Mouse (Mus musculus) MEL (cell line): ENCODE results near the gene Tcf7l2. TPM values are rescaled to one million over a fixed set of nuclear protein-coding genes. Genes with fewer than 3 reads are reported as not detected.

Source experiments
- DNase-seq: peaks from one replicate; pipeline ENCODE4 v3.0.0; 2011; ENCODE audit warnings: low read depth, low spot score
- H3K27ac ChIP-seq: 2 replicates; pipeline ENCODE4 v1.5.1; 2012; ENCODE audit warnings: low read depth, mild to moderate bottlenecking, control low read depth, low read length, moderate library complexity; ENCODE audit not compliant: control insufficient read depth
- H3K27me3 ChIP-seq, 2 experiments: fragments of 150-350 bp in 1 of 2; sonication (generic) in 1 of 2; 2 replicates each; pipeline ENCODE4 v1.6.1; 2012; ENCODE audit warnings: low read length in 2 of 2, mild to moderate bottlenecking in 2 of 2, improper control_type of control experiment in 1 of 2, moderate library complexity in 1 of 2; ENCODE audit not compliant: insufficient read depth in 2 of 2, control insufficient read depth in 1 of 2
- H3K36me3 ChIP-seq, 2 experiments: 2 replicates each; pipeline ENCODE4 v1.6.1; 2012 to 2014; ENCODE audit warnings: low read length in 2 of 2, improper control_type of control experiment in 1 of 2, inconsistent platforms in 1 of 2, mild to moderate bottlenecking in 1 of 2; ENCODE audit not compliant: insufficient read depth in 2 of 2, control insufficient read depth in 1 of 2
- H3K4me1 ChIP-seq, 2 experiments: fragments of 150-350 bp in 1 of 2; sonication (generic) in 1 of 2; 2 replicates each; pipeline ENCODE4 v1.6.1; 2012; ENCODE audit warnings: low read length in 2 of 2, improper control_type of control experiment in 1 of 2, mild to moderate bottlenecking in 1 of 2; ENCODE audit not compliant: insufficient read depth in 2 of 2, control insufficient read depth in 1 of 2
- H3K4me3 ChIP-seq, 2 experiments: fragments of 150-350 bp in 1 of 2; sonication (generic) in 1 of 2; 2 replicates each; pipeline ENCODE4 v1.5.1; 2012; ENCODE audit warnings: low read depth in 2 of 2, low read length in 2 of 2, mild to moderate bottlenecking in 2 of 2, moderate library complexity in 2 of 2, control low read depth in 1 of 2, improper control_type of control experiment in 1 of 2; ENCODE audit not compliant: control insufficient read depth in 1 of 2, insufficient read depth in 1 of 2
- H3K79me2 ChIP-seq: 2 replicates; pipeline ENCODE4 v1.6.1; 2012; ENCODE audit warnings: mild to moderate bottlenecking, low read length, moderate library complexity; ENCODE audit not compliant: control insufficient read depth, poor library complexity, insufficient read depth
- H3K9ac ChIP-seq: 2 replicates; pipeline ENCODE4 v1.6.1; 2012; ENCODE audit warnings: low read depth, mild to moderate bottlenecking, control low read depth, low read length, moderate library complexity; ENCODE audit not compliant: control insufficient read depth, poor library complexity, severe bottlenecking
- H3K9me3 ChIP-seq: fragments of 150-350 bp; sonication (generic); replicated peaks from 2 replicates; pipeline ENCODE4 v1.6.1; 2012; ENCODE audit warnings: mild to moderate bottlenecking, low read length, improper control_type of control experiment, moderate library complexity; ENCODE audit not compliant: insufficient read depth
- CHD2 ChIP-seq: IDR thresholded peaks from 2 replicates; pipeline ENCODE4 v1.6.1; 2011; ENCODE audit warnings: low read length, improper control_type of control experiment
- CTCF ChIP-seq, 3 experiments: IDR thresholded peaks in 2 of 3; conservative IDR thresholded peaks in 1 of 3; 2 replicates each; pipeline ENCODE4 v1.5.1; 2011 to 2012; ENCODE audit warnings: low read length in 3 of 3, low read depth in 2 of 3, mild to moderate bottlenecking in 2 of 3, improper control_type of control experiment in 1 of 3, inconsistent platforms in 1 of 3, mixed read lengths in 1 of 3, moderate library complexity in 1 of 3; ENCODE audit not compliant: control insufficient read depth in 1 of 3, insufficient read depth in 1 of 3, poor library complexity in 1 of 3, severe bottlenecking in 1 of 3
- E2F4 ChIP-seq: IDR thresholded peaks from 2 replicates; pipeline ENCODE4 v1.6.1; 2011; ENCODE audit warnings: low read depth, low read length, improper control_type of control experiment, borderline replicate concordance
- ELF1 ChIP-seq: IDR thresholded peaks from 2 replicates; pipeline ENCODE4 v1.6.1; 2014; ENCODE audit warnings: low read depth, mild to moderate bottlenecking, inconsistent platforms, low read length, improper control_type of control experiment, moderate library complexity
- EP300 ChIP-seq, 2 experiments: IDR thresholded peaks; 2 replicates each; pipeline ENCODE4 v1.6.1; 2011; ENCODE audit warnings: improper control_type of control experiment in 2 of 2, low read length in 2 of 2, low read depth in 1 of 2, mild to moderate bottlenecking in 1 of 2
- ETS1 ChIP-seq: IDR thresholded peaks from 2 replicates; pipeline ENCODE4 v1.6.1; 2012; ENCODE audit warnings: low read depth, mild to moderate bottlenecking, inconsistent platforms, low read length, improper control_type of control experiment, moderate library complexity
- GABPA ChIP-seq: IDR thresholded peaks from 2 replicates; pipeline ENCODE4 v1.6.1; 2012; ENCODE audit warnings: low read depth, mild to moderate bottlenecking, inconsistent platforms, low read length, improper control_type of control experiment, moderate library complexity
- HCFC1 ChIP-seq: IDR thresholded peaks from 2 replicates; pipeline ENCODE4 v1.6.1; 2012; ENCODE audit warnings: low read depth, mild to moderate bottlenecking, inconsistent platforms, low read length, improper control_type of control experiment, moderate library complexity
- JUND ChIP-seq: IDR thresholded peaks from 2 replicates; pipeline ENCODE4 v1.6.1; 2011; ENCODE audit warnings: low read depth, mild to moderate bottlenecking, improper control_type of control experiment, low read length
- KAT2A ChIP-seq: conservative IDR thresholded peaks from 2 replicates; pipeline ENCODE4 v1.6.1; 2012; ENCODE audit warnings: low read depth, low read length, improper control_type of control experiment, inconsistent platforms
- MAFK ChIP-seq: IDR thresholded peaks from 2 replicates; pipeline ENCODE4 v1.6.1; 2011; ENCODE audit warnings: low read depth, mild to moderate bottlenecking, low read length, improper control_type of control experiment, borderline replicate concordance
- MAX ChIP-seq: IDR thresholded peaks from 2 replicates; pipeline ENCODE4 v1.6.1; 2011; ENCODE audit warnings: low read length, improper control_type of control experiment
- MAZ ChIP-seq: IDR thresholded peaks from 2 replicates; pipeline ENCODE4 v1.6.1; 2012; ENCODE audit warnings: low read depth, mild to moderate bottlenecking, inconsistent platforms, low read length, improper control_type of control experiment
- MEF2A ChIP-seq: IDR thresholded peaks from 2 replicates; pipeline ENCODE4 v1.6.1; 2014; ENCODE audit warnings: low read depth, mild to moderate bottlenecking, inconsistent platforms, low read length, improper control_type of control experiment; ENCODE audit not compliant: poor library complexity, insufficient replicate concordance, severe bottlenecking; ENCODE audit errors: extremely low read depth
- MYB ChIP-seq: IDR thresholded peaks from 2 replicates; pipeline ENCODE4 v1.6.1; 2011; ENCODE audit warnings: mild to moderate bottlenecking, low read depth, low read length, improper control_type of control experiment
- MYC ChIP-seq: IDR thresholded peaks from 2 replicates; pipeline ENCODE4 v1.6.1; 2011; ENCODE audit warnings: low read depth, mild to moderate bottlenecking, low read length, improper control_type of control experiment, moderate library complexity
- NELFE ChIP-seq: IDR thresholded peaks from 2 replicates; pipeline ENCODE4 v1.6.1; 2011; ENCODE audit warnings: low read depth, low read length, improper control_type of control experiment
- NRF1 ChIP-seq: IDR thresholded peaks from 2 replicates; pipeline ENCODE4 v1.6.1; 2014; ENCODE audit warnings: low read depth, mild to moderate bottlenecking, inconsistent platforms, low read length, improper control_type of control experiment, moderate library complexity; ENCODE audit not compliant: poor library complexity, insufficient read depth, severe bottlenecking
- POLR2A ChIP-seq, 2 experiments: IDR thresholded peaks; 2 replicates each; pipeline ENCODE4 v1.6.1; 2011 to 2012; ENCODE audit warnings: low read length in 2 of 2, mild to moderate bottlenecking in 2 of 2, control low read depth in 1 of 2, improper control_type of control experiment in 1 of 2, low read depth in 1 of 2, moderate library complexity in 1 of 2; ENCODE audit not compliant: control insufficient read depth in 1 of 2, insufficient read depth in 1 of 2, poor library complexity in 1 of 2
- POLR2AphosphoS2 ChIP-seq: IDR thresholded peaks from 2 replicates; pipeline ENCODE4 v1.6.1; 2011; ENCODE audit warnings: low read length, improper control_type of control experiment
- RCOR1 ChIP-seq: IDR thresholded peaks from 2 replicates; pipeline ENCODE4 v1.6.1; 2012; ENCODE audit warnings: low read depth, mild to moderate bottlenecking, inconsistent platforms, low read length, improper control_type of control experiment
- SIN3A ChIP-seq: IDR thresholded peaks from 2 replicates; pipeline ENCODE4 v1.6.1; 2012; ENCODE audit warnings: low read length, improper control_type of control experiment, inconsistent platforms
- TAL1 ChIP-seq: IDR thresholded peaks from 2 replicates; pipeline ENCODE4 v1.6.1; 2012; ENCODE audit warnings: mild to moderate bottlenecking, inconsistent platforms, low read length, moderate library complexity, mixed read lengths
- TCF12 ChIP-seq: IDR thresholded peaks from 2 replicates; pipeline ENCODE4 v1.6.1; 2014; ENCODE audit warnings: low read depth, mild to moderate bottlenecking, inconsistent platforms, low read length, improper control_type of control experiment, moderate library complexity
- UBTF ChIP-seq: IDR thresholded peaks from 2 replicates; pipeline ENCODE4 v1.6.1; 2012; ENCODE audit warnings: low read depth, mild to moderate bottlenecking, inconsistent platforms, low read length, improper control_type of control experiment, moderate library complexity, borderline replicate concordance; ENCODE audit not compliant: insufficient read depth
- USF2 ChIP-seq, 2 experiments: IDR thresholded peaks; 2 replicates each; pipeline ENCODE4 v1.6.1; 2011 to 2012; ENCODE audit warnings: improper control_type of control experiment in 2 of 2, low read length in 2 of 2, borderline replicate concordance in 1 of 2, inconsistent platforms in 1 of 2, low read depth in 1 of 2, mild to moderate bottlenecking in 1 of 2; ENCODE audit not compliant: insufficient read depth in 1 of 2
- ZC3H11A ChIP-seq: IDR thresholded peaks from 2 replicates; pipeline ENCODE4 v1.6.1; 2012; ENCODE audit warnings: low read depth, mild to moderate bottlenecking, inconsistent platforms, low read length, improper control_type of control experiment
- ZMIZ1 ChIP-seq: IDR thresholded peaks from 2 replicates; pipeline ENCODE4 v1.6.1; 2012; ENCODE audit warnings: low read depth, mild to moderate bottlenecking, inconsistent platforms, low read length, improper control_type of control experiment, moderate library complexity
- ZNF384 ChIP-seq: IDR thresholded peaks from 2 replicates; pipeline ENCODE4 v1.6.1; 2012; ENCODE audit warnings: low read depth, mild to moderate bottlenecking, inconsistent platforms, low read length, improper control_type of control experiment
- polyA plus RNA-seq, 2 experiments: library from polyadenylated mRNA; stranded (reverse) in 1 of 2; unstranded in 1 of 2; fragments of >175 nt in 1 of 2; fragments of >200 nt in 1 of 2; gene quantifications; 2 replicates each; pipeline versions ENCODE4 v1.2.1 to v1.2.4; 2012; ENCODE audit warnings: low replicate concordance in 2 of 2, low read depth in 1 of 2; ENCODE audit not compliant: insufficient read length in 2 of 2, insufficient read depth in 1 of 2, missing spikeins in 1 of 2
- total RNA-seq: library from RNA; depleted of rRNA; stranded (reverse); fragments of 300-350 nt; gene quantifications from 2 replicates; pipeline ENCODE4 v1.2.3, GENCODE M21; 2012

Gene Tcf7l2
- total and polyA plus RNA-seq, 3 experiments, result 0.65 to 12.8 TPM; not detected in 1

- H3K9me3 ChIP-seq, result no peaks in the 10 kb centered on the region
- no peaks in the 10 kb centered on the region for H3K36me3 ChIP-seq
- TF ChIP-seq MAFK, result no peak
- TF ChIP-seq MAZ, result no peak
- no peak for TF ChIP-seq POLR2A (IDR thresholded peaks at IDR 0.05; ENCODE audit: control insufficient read depth in 1 of 2, insufficient read depth in 1 of 2, low read depth in 1 of 2, low read length in 2 of 2, poor library complexity in 1 of 2)
- no peak for TF ChIP-seq TCF12
- no peak for TF ChIP-seq CTCF (IDR thresholded peaks at IDR 0.05 in 2 of 3, conservative IDR thresholded peaks at IDR 0.05 in 1 of 3; ENCODE audit: control insufficient read depth in 1 of 3, insufficient read depth in 1 of 3, low read depth in 2 of 3, low read length in 3 of 3, poor library complexity in 1 of 3, severe bottlenecking in 1 of 3)
- no peak for TF ChIP-seq KAT2A
- TF ChIP-seq ZNF384, result no peak
- no peak for TF ChIP-seq CHD2
- no peak for TF ChIP-seq ELF1
- no peak for TF ChIP-seq POLR2AphosphoS2
- TF ChIP-seq HCFC1, result no peak
- no peak for TF ChIP-seq USF2 (IDR thresholded peaks at IDR 0.05; ENCODE audit: borderline replicate concordance in 1 of 2, insufficient read depth in 1 of 2, low read depth in 1 of 2, low read length in 2 of 2)
- no peak for TF ChIP-seq UBTF
- TF ChIP-seq MEF2A, result no peak
- TF ChIP-seq, all 39 proteins: peak for 0
- Histone ChIP-seq H3K79me2 (no peaks in the 10 kb centered on the region), H3K4me1 (no peaks in the 10 kb centered on the region), H3K27ac (no peak overlapping the region), H3K4me3 (no peak overlapping the region), H3K9ac (no peak overlapping the region), H3K27me3 (peaks cover 4 to 8% of the 10 kb centered on the region in 2 experiments; a peak in 3 of 4 replicates)
- DNase-seq, result no peak
Observed at GRCm38 (mm10) chr19:55886536-55886935, 144.9 kb downstream of the Tcf7l2 start.

- TF ChIP-seq MYB (no peak), TAL1 (no peak), NELFE (no peak), GABPA (no peak), EP300 (IDR thresholded peaks at IDR 0.05; ENCODE audit: low read depth in 1 of 2, low read length in 2 of 2) (no peak), MYC (no peak), JUND (no peak), MAFK (no peak), SIN3A (no peak), USF2 (IDR thresholded peaks at IDR 0.05; ENCODE audit: borderline replicate concordance in 1 of 2, insufficient read depth in 1 of 2, low read depth in 1 of 2, low read length in 2 of 2) (no peak), MAZ (no peak), MAX (no peak), E2F4 (no peak), RCOR1 (no peak), ETS1 (no peak), ZMIZ1 (no peak), TCF12 (no peak), ZC3H11A (no peak), NRF1 (no peak)
- no peaks in the 10 kb centered on the region for H3K9me3 ChIP-seq
- no peak overlapping the region for H3K4me3 ChIP-seq
- H3K27me3 ChIP-seq, result peaks cover 11 to 20% of the 10 kb centered on the region in 2 experiments
- H3K4me1 ChIP-seq, result no peaks in the 10 kb centered on the region
- H3K36me3 ChIP-seq, result no peaks in the 10 kb centered on the region
- no peak overlapping the region for H3K9ac ChIP-seq
- H3K27ac ChIP-seq, result no peak overlapping the region
- DNase-seq, result no peak
- no peaks in the 10 kb centered on the region for H3K79me2 ChIP-seq
Observed at GRCm38 (mm10) chr19:55891692-55892183, 150.1 kb downstream of the Tcf7l2 start.
